Mouse (Mus musculus) embryonic facial prominence, embryonic 10.5 days (tissue): Measurements from ENCODE around the gene Cntn3. TPM values are rescaled to one million over a fixed set of nuclear protein-coding genes. Genes with fewer than 3 reads are reported as not detected.
"Not testable (repeated sequence)": the region's sequence is repeated elsewhere in the genome, so short reads cannot be mapped to it uniquely, and the experiment has no call there.

Experiments used
- DNase-seq: peaks from one replicate; pipeline ENCODE4 v3.0.0-alpha.2; 2017; ENCODE audit warnings: low spot score
- H3K27ac ChIP-seq: fragments of 300-500 bp; sonication (generic); replicated peaks from 2 replicates; pipeline ENCODE4 v1.5.1; 2016; ENCODE audit warnings: mild to moderate bottlenecking
- H3K27me3 ChIP-seq: fragments of 300-500 bp; sonication (generic); replicated peaks from 2 replicates; pipeline ENCODE4 v1.6.1; 2016; ENCODE audit warnings: low read depth, mild to moderate bottlenecking; ENCODE audit not compliant: poor library complexity, severe bottlenecking
- H3K36me3 ChIP-seq: fragments of 300-500 bp; sonication (generic); replicated peaks from 2 replicates; pipeline ENCODE4 v1.6.1; 2016; ENCODE audit warnings: mild to moderate bottlenecking, moderate library complexity
- H3K4me1 ChIP-seq: fragments of 300-500 bp; sonication (generic); 2 replicates; pipeline ENCODE4 v1.6.1; 2016
- H3K4me3 ChIP-seq: fragments of 300-500 bp; sonication (generic); 2 replicates; pipeline ENCODE4 v1.5.1; 2016; ENCODE audit warnings: mild to moderate bottlenecking, moderate library complexity
- H3K9me3 ChIP-seq: fragments of 300-500 bp; sonication (generic); 2 replicates; pipeline ENCODE4 v1.6.1; 2016; ENCODE audit warnings: mild to moderate bottlenecking
- WGBS: fragments of 180-500 bp; shearing (Covaris S2); methylation state at CpG from one replicate; pipeline ENCODE4 v1.1.7; 2016; 5-methylcytosine and 5-hydroxymethylcytosine counted together
- polyA plus RNA-seq: library from polyadenylated mRNA; unstranded; fragments of >200 nt; fragmentation: Nextera tagmentation; extraction: Ambion mirVana; gene quantifications from 2 replicates; pipeline ENCODE4 v1.2.1, GENCODE M21; 2016

Cntn3 gene
- polyA plus RNA-seq = 0.26 and 0.32 TPM in 2 replicates

- not testable (repeated sequence) for H3K4me3 ChIP-seq, DNase-seq, H3K36me3 ChIP-seq, H3K4me1 ChIP-seq, H3K27ac ChIP-seq, H3K9me3 ChIP-seq, H3K27me3 ChIP-seq
- WGBS = 95% methylated on average over 6 of the region's 20 CpGs
Observed at GRCm38 (mm10) chr6:102573001-102573400, at the start of gene Cntn3. Cntn3 (minus strand) TSS chr6:102573101.

GRCm38 (mm10) chr6:102600773-102601172, 27.9 kb upstream of the Cntn3 start:
- Histone ChIP-seq H3K4me3 (no peak overlapping the region), H3K27ac (no peak overlapping the region), H3K27me3 (no peaks in the 10 kb centered on the region), H3K9me3 (no peaks in the 10 kb centered on the region), H3K36me3 (no peaks in the 10 kb centered on the region), H3K4me1 (no peaks in the 10 kb centered on the region)
- 87% methylated on average over 2 of the region's 2 CpGs for WGBS
- no peak for DNase-seq

- WGBS = 73% methylated on average over 2 of the region's 2 CpGs
- Histone ChIP-seq H3K4me3 (no peak overlapping the region), H3K27ac (no peak overlapping the region), H3K36me3 (no peaks in the 10 kb centered on the region), H3K27me3 (no peaks in the 10 kb centered on the region), H3K9me3 (no peaks in the 10 kb centered on the region), H3K4me1 (no peaks in the 10 kb centered on the region)
- no peak for DNase-seq
Observed at GRCm38 (mm10) chr6:102597756-102598155, 24.9 kb upstream of the Cntn3 start.

GRCm38 (mm10) chr6:102590151-102590550, 17.2 kb upstream of the Cntn3 start:
- no peaks in the 10 kb centered on the region for H3K36me3 ChIP-seq
- H3K9me3 ChIP-seq = no peaks in the 10 kb centered on the region
- H3K4me1 ChIP-seq = no peaks in the 10 kb centered on the region
- WGBS = 89% methylated on average over 4 of the region's 4 CpGs
- H3K4me3 ChIP-seq = no peak overlapping the region
- no peak for DNase-seq
- no peak overlapping the region for H3K27ac ChIP-seq
- no peaks in the 10 kb centered on the region for H3K27me3 ChIP-seq

- Histone ChIP-seq H3K4me1 (no peaks in the 10 kb centered on the region), H3K4me3 (no peak overlapping the region), H3K27ac (no peak overlapping the region), H3K9me3 (no peaks in the 10 kb centered on the region), H3K36me3 (no peaks in the 10 kb centered on the region), H3K27me3 (no peaks in the 10 kb centered on the region)
- DNase-seq = no peak
- WGBS = 74% methylated on average over 4 of the region's 4 CpGs
Observed at GRCm38 (mm10) chr6:102589311-102589710, 16.4 kb upstream of the Cntn3 start.

- Histone ChIP-seq H3K4me3 (no peak overlapping the region), H3K27me3 (no peaks in the 10 kb centered on the region), H3K4me1 (no peaks in the 10 kb centered on the region), H3K27ac (no peak overlapping the region), H3K36me3 (no peaks in the 10 kb centered on the region), H3K9me3 (no peaks in the 10 kb centered on the region)
- no peak for DNase-seq
Observed at GRCm38 (mm10) chr6:102586056-102586455, 13.2 kb upstream of the Cntn3 start.

GRCm38 (mm10) chr6:102583578-102583977, 10.7 kb upstream of the Cntn3 start:
- DNase-seq = no peak
- Histone ChIP-seq H3K36me3 (no peaks in the 10 kb centered on the region), H3K4me3 (no peak overlapping the region), H3K9me3 (no peaks in the 10 kb centered on the region), H3K27ac (no peak overlapping the region), H3K4me1 (no peaks in the 10 kb centered on the region), H3K27me3 (no peaks in the 10 kb centered on the region)
- WGBS = 86% methylated on average over 2 of the region's 2 CpGs

GRCm38 (mm10) chr6:102567496-102567895, 5.4 kb downstream of the Cntn3 start:
- H3K4me1 ChIP-seq = peaks cover 16% of the 10 kb centered on the region; the same call in 1 of the 2 replicates
- no peaks in the 10 kb centered on the region for H3K36me3 ChIP-seq
- no peaks in the 10 kb centered on the region for H3K9me3 ChIP-seq
- DNase-seq = no peak
- 87% methylated on average over 1 of the region's 1 CpGs for WGBS
- H3K27me3 ChIP-seq = peaks cover 15% of the 10 kb centered on the region
- no peak overlapping the region for H3K4me3 ChIP-seq
- no peak overlapping the region for H3K27ac ChIP-seq

GRCm38 (mm10) chr6:102565228-102565627, 7.7 kb downstream of the Cntn3 start:
- DNase-seq = no peak
- Histone ChIP-seq H3K36me3 (no peaks in the 10 kb centered on the region), H3K27ac (no peak overlapping the region), H3K27me3 (peaks cover 25% of the 10 kb centered on the region), H3K4me1 (peaks cover 16% of the 10 kb centered on the region; the same call in 1 of the 2 replicates), H3K9me3 (no peaks in the 10 kb centered on the region), H3K4me3 (no peak overlapping the region)
- 91% methylated on average over 1 of the region's 1 CpGs for WGBS

GRCm38 (mm10) chr6:102564011-102564731, 8.7 kb downstream of the Cntn3 start:
- H3K27ac ChIP-seq = peak overlapping the region; percentile 67
- H3K36me3 ChIP-seq = no peaks in the 10 kb centered on the region
- peak overlapping the region; percentile 65 for H3K4me3 ChIP-seq
- H3K4me1 ChIP-seq = peaks cover 16% of the 10 kb centered on the region; the same call in 1 of the 2 replicates
- H3K9me3 ChIP-seq = no peaks in the 10 kb centered on the region
- H3K27me3 ChIP-seq = peaks cover 25% of the 10 kb centered on the region
- under 1% methylated on average over 63 of the region's 63 CpGs for WGBS
- peak; percentile 90 for DNase-seq

GRCm38 (mm10) chr6:102563431-102563830, 9.5 kb downstream of the Cntn3 start:
- Histone ChIP-seq H3K36me3 (no peaks in the 10 kb centered on the region), H3K27ac (no peak overlapping the region), H3K9me3 (no peaks in the 10 kb centered on the region), H3K4me1 (peaks cover 16% of the 10 kb centered on the region; the same call in 1 of the 2 replicates), H3K4me3 (peak overlapping the region; percentile 65), H3K27me3 (peaks cover 25% of the 10 kb centered on the region)
- 9% methylated on average over 7 of the region's 7 CpGs for WGBS
- DNase-seq = no peak

- Histone ChIP-seq H3K9me3 (no peaks in the 10 kb centered on the region), H3K36me3 (no peaks in the 10 kb centered on the region), H3K4me3 (no peak overlapping the region), H3K27me3 (peaks cover 10% of the 10 kb centered on the region), H3K4me1 (no peaks in the 10 kb centered on the region), H3K27ac (no peak overlapping the region)
- 88% methylated on average over 3 of the region's 3 CpGs for whole genome bisulfite sequencing
- DNase-seq = no peak
Observed at GRCm38 (mm10) chr6:102557521-102557920, 15.4 kb downstream of the Cntn3 start.

- DNase-seq = no peak
- Histone ChIP-seq H3K4me3 (no peak overlapping the region), H3K4me1 (no peaks in the 10 kb centered on the region), H3K9me3 (no peaks in the 10 kb centered on the region), H3K27me3 (peaks cover 1% of the 10 kb centered on the region), H3K36me3 (no peaks in the 10 kb centered on the region), H3K27ac (no peak overlapping the region)
- WGBS = 80% methylated on average over 3 of the region's 3 CpGs
Observed at GRCm38 (mm10) chr6:102556497-102556896, 16.4 kb downstream of the Cntn3 start.
